Mouse (Mus musculus) cerebellum, adult 8-10 months (tissue): ENCODE measurements at regions not wholly inside any gene's neighbourhood (a gene's known extent, or its start where the extent isn't known, plus 50 kb on each side); places are given as distances from the start of the nearest gene placed in this dataset.
"Not testable (repeated sequence)": the region's sequence is repeated elsewhere in the genome, so short reads cannot be mapped to it uniquely, and the experiment has no call there.

Experiments
- DNase-seq: peaks from one replicate; pipeline ENCODE4 v3.0.0; 2022

DNA sequence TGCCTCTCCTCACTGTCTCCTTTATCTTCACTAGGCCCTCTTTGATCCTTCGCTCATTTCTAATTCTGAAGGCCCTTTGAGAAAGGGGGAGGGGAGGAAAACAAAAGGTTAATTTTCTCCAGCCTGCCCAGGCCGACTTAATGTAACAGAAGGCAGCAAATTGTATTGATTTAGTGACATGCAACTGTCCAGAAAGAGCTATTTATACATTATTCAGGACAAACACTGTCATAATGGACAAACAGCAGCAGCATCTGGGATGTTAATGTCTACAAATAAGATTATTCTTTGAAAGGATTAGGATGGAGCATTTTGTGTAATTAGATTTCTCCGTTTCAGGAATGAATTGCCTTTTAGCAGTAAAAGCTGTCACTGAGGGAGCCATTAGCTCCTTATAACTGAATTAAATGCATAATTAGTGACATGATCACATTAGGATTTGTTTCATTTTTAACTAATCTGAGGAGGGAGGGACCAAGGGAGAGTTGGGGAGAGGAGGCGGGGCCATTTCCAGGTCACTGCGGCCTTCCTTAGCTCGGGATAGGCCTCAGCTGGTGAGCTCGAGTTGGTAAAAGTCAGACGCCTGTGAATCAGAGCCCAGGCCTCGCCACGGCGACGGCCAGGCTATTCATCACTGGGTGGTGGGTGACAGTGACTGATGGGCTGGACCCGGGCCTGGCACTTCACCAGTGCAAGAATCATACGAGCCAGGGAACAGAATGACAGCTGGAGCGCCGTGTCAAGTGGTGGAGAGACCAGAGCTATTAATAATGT, 167.7 kb downstream of the Nkx6-1 start:
- DNase-seq, result no peak

DNA sequence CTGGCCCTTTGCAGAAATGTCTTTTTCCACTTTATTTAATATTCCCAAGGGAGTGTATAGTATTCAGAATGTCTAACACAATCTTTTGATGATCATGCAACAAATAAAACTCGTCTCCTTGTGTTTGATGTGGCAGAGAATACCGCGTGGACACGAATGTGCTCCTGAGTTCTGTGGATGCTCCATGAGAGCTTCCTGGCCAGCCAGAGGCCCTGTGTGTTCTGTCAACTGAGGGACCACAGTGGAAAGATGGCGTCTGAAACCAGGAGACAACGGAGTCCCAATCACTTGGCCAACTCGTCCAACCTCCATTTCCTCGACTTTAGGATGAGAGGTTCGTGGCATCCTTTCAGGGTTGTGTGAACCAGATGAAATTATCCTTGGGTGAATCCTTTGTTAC, 168.6 kb downstream of the Nkx6-1 start:
- no peak for DNase-seq

DNA sequence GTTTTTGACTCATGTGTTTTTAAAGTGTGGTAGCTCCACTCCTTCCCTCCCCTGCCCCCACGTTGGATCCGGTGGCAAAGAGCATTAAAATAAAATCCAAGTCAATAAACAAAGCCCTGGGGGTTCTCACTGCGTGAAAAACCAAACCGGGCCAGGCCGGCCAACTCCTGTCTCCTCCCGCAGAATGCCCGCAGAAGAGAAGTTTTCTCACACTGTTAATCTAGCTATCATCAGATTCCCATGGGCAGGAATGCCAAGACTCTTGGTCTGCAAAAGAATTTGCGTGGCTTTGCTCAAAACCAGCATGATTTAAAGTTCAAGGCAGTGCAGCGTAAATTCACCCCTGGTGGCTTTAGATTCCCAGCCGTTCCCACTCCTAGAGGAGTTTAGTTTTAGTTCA, 219.0 kb downstream of the Nkx6-1 start:
- no peak for DNase-seq

DNA sequence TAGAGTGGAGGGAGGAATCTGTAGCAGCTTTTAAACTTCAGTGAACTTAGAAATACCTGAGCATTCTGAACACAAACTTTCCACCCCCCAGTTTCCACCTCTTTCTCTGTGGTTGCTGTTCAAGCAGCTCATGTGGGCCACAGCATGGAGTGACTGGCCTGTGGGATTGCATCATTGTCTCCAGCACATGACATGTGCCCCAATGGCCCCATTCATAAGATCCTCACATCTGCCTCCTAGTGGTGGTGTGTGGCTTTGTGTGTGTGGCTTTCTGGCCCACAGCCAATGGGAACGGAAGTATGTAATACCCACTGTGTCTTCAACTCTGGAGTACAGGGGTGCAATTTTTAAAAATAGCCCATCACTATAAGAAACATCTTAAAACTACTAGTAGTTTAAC, 223.0 kb downstream of the Nkx6-1 start:
- no peak for DNase-seq

DNA sequence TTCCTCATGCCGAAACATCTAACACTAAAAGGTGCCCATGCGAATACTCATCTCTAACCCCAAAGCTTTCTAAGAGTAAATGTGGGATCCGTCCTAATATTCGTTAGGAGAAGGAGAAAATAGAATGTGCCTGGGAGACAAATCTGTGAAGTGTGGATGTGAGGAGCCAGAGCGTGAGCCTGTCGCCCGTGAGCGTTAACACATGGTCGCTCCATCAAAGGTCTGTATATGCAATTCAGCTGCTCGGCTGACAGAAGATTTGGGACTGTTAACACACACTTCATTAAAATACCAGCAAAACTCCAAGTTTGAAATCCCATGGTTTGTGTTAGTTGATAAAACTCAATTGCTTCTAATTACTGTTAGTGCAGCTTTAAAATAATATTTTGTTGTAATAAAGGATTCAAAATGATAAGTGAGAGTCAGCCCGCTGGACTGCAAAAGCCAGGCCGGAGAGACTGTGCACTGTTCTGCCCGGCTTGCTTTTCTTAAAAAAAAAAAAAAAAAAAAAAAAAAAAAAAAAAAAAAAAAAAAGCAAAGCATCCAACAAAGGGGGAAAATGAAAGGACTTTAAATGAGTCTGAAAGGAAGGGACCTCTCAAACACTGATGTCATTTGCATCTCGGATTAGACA, 227.0 kb downstream of the Nkx6-1 start:
- no peak for DNase-seq

DNA sequence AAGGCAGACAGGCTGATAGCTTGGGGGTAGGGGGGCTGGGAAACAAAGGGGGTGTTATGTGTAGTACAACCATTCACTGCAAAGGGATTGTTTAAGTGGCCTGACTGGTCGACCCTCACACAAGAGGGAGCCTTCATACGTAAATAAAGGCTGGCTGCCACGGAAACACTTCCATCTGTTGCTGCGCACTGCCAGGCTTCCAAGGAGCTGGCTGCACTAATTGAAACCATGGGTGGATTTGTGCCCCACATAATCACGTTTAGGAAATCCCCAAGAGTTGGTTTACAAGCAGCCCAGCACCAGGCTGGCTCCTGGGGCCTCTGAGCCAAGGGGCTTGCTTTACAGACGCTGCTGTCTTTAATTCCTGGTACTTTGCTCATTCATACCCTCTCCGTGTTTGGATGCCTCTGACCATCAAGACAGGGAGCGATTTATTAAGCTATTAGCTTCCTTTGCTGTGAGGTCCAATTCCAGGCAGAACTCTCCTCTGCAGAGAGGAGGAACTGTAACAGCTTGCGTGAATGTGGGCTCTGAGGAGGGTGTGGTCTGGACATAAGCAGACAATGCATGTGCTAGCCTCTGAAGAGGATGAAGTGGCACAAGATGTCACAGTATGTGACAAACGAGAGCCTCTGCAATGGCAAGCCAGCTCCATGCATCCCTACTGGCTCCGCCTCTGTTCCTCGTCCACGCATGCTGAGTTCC, 238.6 kb downstream of the Nkx6-1 start:
- no peak for DNase-seq

DNA sequence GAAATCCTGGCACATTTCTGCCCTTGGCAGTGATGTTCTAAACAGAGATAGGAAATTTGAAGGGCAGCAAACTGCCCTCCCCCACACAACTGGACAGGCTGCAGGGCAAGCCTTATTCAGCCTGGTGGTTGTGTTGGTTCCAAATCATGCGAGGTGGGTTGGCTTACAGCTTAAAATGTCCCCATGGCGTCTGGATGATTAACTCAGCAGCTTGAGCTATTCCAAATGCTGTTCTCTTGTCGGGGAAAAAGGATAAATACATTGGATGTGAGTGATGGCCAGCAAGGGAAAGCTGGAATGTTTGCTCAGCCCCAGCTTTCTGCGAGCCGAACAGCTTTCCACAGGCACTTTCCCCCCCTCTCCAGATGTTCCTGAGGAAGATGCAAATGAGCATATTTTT, 280.5 kb downstream of the Nkx6-1 start:
- peak; percentile 7 for DNase-seq

DNA sequence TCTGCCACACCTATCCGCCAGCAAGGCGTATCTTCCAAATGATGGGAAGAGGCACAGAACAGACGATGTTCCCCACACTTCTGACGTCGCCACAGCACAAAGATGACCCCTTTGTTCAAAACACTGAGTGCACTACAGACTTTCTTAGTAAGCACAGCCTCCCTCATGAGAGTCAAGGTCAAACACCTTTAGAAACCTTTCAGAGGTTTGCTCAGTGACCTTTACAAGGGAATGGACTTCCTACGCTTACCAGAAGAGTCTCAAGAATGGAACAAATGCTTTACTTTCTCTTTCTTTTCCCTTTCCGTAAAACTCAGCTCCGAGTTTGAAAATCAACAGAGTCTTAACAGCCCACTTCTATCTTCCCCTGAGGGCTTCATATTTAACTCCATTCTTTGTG, 283.4 kb downstream of the Nkx6-1 start:
- DNase-seq, result no peak

DNA sequence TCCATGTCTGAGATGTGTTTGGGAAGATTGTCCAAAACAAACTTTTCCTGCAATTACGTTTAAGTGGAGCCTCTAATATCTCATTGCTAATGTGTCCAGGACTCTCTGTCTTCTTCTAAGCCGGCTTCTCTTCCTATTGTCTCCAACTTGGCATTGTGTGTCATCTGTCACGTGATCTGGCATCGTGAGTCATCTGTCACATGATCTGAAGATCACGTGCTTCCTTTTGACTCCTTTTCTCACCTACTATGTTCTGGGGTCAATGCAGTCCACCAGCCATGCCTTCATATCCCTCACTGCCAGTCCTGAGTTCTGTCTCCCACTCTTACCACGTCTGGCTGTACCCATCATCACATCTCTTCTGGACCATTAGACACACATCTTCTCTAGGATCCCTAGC, 288.1 kb downstream of the Nkx6-1 start:
- no peak for DNase-seq

DNA sequence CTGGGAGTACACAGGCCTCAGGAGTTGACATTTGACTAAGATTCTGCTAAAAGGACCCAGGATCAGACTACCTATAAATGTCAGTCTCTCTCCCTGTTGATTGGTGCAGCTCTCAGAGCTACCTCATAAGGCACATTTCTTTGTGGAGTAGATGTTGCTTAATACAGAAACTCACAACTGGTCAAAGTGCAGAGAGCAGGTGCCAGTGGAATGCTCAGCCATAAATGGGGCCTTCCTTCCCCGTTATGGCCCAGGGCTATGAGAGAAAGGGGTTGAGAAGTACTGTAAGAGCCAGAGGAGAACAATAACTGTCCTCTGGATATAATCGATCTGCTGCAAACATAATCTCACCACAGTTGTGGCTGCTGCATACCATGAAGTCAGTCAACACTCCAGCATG, 290.7 kb downstream of the Nkx6-1 start:
- DNase-seq, result no peak

DNA sequence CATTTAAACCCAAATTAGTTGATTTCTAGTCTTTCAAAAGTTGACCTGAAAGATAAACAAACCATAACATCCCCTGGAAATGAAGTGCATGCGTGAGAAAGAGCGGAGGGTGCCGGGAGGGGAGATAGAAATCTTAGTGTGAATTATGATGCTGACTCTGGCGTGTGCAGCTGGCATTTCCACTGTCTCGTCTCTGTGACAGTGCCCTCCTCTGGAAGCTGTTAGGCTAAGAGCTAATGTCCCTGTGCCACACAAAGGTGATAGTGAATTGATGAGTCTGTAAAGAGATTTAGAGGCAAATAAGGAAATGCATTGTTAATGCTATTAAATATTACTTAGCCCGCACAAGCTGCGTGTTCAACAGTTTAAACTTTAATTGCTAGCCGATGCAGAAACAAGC, 292.6 kb downstream of the Nkx6-1 start:
- no peak for DNase-seq

DNA sequence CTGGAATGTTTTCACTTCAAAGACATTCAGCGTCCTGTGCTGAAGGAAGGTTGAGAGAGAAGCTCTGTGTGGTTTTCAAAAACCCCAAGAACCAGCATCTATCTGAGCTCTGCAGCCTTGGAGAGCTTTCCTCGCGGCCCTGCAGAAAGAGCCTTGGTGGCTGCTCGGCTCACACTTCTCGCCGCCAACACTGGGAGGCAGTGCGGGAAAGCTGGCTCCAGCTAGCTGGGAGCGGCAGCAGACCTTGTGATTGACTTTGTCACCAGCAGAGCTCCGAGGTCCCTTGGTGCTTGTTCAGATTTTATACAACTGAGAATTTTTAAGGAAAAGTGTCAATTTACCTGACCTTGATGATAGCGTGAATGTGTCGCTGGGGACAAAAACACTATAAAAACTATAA, 299.4 kb downstream of the Nkx6-1 start:
- DNase-seq, result peak; percentile 8

DNA sequence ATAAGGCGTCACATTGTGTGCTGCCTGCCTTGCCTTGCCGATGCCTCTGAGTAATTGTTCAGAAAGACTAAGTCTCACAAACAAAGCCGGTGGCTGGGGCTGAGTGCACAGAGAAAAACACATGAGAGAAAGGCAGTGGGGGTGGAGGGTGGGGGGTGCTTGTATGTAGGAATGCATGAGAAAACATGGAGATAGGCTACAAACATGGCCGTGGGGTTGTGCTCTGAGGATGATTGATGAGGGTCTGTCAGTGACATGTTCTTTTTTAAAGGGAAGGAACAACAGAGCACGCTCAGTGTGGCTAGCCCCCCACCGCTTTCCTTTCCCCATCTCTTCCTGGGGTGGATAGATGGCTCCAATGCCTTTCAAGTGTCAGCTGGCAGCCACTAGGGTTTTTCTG, 304.8 kb downstream of the Nkx6-1 start:
- no peak for DNase-seq

DNA sequence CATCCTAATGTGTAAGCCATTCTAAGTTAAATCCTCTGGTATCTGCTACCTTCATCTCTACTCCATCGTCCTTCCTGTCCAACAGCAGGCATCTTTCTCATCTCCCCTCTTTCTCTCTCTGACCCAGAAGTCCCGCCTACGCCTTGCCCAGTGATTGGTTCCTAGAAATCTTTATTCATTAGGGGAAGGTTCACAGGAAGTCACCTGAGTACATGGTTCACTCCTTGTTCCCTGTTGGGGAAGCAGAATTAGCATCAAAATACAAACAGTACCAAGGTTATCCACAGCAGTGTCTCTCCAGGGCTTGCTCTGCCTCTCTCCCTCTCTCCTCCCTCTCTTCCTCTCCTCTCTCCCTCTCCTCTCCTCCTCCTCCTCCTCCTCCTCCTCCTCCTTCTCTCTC, 319.4 kb downstream of the Nkx6-1 start:
- no peak for DNase-seq

DNA sequence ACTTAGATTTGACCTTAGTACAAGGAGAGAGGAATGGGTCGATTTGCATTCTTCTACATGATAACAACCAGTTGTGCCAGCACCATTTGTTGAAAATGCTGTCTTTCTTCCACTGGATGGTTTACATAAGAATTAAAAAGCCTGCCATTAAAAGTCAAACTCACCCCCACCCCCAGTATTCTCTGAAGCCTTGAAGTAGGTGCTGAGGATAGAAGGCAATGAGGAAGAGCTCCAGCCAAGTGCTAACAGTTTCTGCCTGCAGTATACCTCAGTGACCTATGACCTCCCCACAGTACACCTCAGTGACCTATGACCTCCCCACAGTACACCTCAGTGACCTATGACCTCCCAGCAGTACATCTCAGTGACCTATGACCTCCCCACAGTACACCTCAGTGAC, 328.4 kb downstream of the Nkx6-1 start:
- not testable (repeated sequence) for DNase-seq

DNA sequence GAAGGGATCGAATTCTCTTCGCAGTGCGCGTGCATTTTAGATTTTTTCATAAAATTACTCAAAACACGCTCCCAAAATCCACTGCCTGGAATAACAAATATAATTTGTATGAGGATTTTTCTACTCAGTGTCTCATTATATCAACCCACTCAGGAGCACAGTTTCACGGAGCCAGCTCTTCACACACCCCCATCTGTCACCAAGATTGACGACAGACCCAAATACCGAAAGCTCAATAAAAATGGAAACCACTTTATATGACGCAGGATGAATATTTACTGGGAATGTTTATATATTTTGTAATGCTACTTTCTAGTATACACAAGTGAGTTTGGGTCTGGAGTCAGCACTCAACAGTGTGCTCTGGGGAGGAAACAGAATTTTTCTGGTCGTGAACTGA, 333.0 kb downstream of the Nkx6-1 start:
- no peak for DNase-seq

DNA sequence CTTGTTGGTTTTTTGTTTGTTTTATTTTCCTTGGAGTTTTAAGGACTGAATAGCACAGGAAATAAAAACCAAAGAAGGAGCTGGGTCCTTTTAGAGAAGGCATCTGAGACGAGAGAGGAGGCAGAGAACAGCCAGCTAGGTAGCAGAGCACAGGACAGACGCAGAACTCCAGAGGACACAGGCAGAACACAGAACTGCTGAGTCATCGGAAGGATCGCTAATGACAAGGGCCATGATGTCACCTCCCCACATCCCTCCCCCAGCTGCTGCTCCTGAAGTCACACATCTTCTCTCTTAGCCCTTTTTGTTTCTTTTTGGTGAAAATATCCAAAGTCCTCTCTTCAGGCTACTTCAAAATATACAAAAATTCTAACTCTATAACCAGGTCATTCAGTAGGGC, 338.7 kb downstream of the Nkx6-1 start:
- no peak for DNase-seq

DNA sequence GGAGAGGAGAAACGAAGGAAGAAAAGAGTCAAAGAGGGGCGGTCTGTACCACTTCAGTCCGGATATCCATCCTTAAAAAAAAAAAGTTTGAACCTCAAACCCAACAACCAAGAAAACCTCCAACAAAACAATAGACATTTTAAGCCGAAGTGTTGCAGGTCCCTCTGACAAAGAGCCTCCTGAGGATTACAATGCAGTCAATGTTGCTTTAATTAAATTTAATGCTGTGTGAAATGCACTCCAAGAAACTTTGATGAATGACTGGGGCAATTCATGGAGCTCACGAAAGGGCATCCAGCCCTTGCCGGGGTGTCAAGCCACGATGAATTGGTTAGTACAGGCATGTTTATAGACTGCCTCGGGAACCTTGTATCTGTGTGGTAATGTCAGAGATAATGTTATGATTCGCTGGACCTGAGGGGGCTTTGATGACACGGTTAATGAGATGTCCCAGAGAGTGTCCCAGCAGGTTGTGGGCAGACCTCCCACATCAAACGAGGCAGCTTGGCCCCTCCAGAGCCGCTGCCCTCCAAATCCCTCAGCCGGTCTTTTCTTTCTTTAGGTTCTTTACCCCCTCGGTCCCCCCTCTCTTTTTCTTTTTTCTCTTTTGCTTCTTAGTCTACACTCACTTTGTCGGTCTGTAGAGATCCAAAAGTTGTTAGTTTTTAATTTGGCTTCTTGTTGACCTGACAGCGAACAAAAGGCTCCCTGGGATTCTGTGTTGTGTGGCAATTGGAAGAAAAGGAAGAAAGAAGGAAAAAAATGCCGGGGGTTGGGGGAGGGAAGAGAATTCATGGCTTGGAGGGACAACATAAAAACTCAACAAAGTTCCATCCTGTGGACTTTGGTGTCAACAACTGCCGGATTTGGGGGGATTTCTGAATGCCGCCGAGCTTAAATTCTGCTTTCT, 341.5 kb downstream of the Nkx6-1 start:
- no peak for DNase-seq

DNA sequence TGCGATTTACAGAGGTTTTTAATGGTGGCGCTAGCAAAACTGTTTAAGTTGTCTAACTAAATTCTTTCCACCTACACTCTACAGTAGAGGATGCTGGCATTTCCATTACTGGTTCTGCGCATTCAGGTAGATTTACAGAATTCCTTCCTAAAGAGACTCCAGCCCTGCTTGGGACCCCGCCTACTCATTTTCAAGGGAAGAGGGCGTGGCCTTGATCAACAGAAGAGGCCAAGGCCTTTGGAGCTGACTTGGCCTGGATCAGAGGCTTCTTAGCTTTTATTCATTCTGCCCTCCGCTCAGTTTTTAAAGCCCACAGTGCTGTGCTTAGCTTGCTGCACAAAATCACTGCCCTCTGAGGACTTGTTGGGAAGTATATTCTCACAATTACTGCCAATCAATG, 364.8 kb downstream of the Nkx6-1 start:
- no peak for DNase-seq

DNA sequence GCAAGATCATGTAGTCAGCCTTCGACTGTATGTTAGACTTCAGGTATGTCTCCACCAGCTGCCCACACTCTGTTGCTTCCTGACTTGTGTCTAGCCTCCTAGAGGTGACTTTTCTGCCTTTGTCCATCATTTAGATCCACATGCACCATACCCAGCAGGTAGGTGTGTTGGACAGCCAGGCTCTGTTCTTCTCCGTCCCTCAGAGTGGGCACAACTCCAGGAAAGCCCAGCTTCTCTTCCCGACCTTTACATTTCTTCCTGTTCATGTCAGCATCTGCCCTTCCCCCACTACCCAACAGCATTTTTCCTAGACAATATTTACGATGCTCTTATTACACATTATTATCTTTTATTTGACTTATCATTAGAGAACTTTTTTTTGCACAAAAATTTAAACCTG, 366.4 kb downstream of the Nkx6-1 start:
- DNase-seq, result no peak

DNA sequence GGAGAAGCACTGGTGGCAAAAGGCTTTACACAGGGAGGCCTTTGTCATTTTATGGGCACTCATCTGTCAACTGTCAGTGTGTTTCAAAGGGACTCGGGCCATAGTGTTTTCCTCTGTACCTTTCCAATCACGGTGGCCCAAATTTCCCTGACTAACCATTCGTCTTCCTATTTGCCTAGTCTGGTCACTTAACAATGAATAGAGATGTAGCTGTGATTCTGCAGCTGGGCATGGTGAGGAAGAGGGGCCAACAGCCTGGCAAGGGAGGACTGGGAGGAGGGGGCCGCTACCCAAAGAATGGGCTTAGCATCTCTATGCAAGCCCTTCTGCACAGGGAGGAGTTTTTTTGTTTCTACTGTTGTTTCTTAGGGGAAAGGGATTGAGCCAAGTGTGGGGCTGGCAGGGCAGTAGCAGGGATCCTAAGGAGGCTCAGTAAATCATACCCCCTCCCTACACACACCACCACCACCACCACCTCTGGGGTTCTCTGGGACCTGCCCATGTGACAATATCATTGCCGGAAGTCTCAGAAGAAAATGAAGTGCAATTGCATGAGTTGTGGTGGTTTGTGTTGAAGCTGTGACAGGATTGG, 367.2 kb downstream of the Nkx6-1 start:
- no peak for DNase-seq

DNA sequence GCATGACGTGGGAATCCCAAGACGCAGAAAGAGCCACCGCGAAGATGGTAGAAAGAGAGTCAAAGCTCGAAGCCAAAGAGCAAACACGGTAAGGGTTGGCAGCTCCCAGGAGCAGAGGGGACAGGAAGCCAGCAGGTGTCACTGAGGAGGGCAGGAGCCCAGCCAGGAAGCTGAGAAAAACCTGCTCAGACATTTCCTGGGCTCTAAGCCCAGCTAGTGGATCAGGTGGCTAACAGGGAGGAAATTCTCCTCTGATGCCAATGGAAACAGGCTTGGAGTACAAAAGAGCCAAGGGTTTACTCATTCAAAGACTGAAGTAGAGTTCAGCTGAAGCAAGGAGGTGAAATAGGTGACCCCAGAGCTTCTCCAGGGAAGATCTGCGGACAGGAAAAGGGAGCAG, 368.9 kb downstream of the Nkx6-1 start:
- DNase-seq, result peak; percentile 85

DNA sequence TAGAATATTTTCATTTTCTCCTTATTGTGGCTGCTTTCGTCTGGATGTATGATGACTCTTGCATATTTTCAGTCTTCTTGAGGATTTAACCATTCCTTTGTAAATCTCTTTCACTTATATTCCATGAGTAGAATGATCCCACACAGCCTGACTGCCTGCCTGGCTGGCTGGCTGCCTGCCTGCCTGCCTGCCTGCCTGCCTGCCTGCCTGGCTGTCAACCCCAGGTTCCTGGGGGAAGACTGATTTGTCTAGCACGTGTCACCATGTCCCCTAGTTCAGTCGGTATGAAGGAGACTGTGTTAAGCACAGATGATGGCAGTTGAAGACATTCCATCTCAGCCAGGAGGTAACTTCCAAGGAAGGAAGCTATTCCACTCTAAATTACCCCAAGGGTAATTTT, 370.8 kb downstream of the Nkx6-1 start:
- DNase-seq, result no peak
